ENCODE assay signal across 32 mouse cellular contexts in genomic region chr3:136556488-136556887, GRCm38 (mm10).
A peak's percentile ranks its signal among the peaks of the same experiment; 100 is the strongest.
DNase-seq lines count a peak whose midpoint lies in the region; ATAC-seq lines count a peak whose summit lies in the region.
"Had no signal": no experiment of that assay in that cellular context is flagged by ENCODE, and none has a peak within 500 bp of the region (broad histone marks: within the 10 kb centered on the region; RNA-seq: fewer than 3 reads in every experiment).

No protein-coding gene starts in this region.

- peak; percentile 48 for DNase-seq in 3134 (ENCODE audit: extremely low read depth, insufficient read length, low spot score)
- peak; percentile 29 for DNase-seq in CD4-positive helper T cell, adult 2 months (ENCODE audit: low read depth, low spot score)
- peak; percentile 12 for DNase-seq in induced T-regulatory cell, adult 2 months (ENCODE audit: low read depth)
- DNase-seq in natural killer cell, adult 2 months (ENCODE audit: low spot score in 2 of 2), result peak; percentile 24 to 59
- DNase-seq in frontal cortex, postnatal 36 days (ENCODE audit: low spot score in 2 of 2), result no peak
- no peak for DNase-seq in right cerebral cortex, postnatal 36 days (ENCODE audit: low spot score in 2 of 2)
- no peak for DNase-seq in hindbrain, embryonic 14.5 days (ENCODE audit: low spot score)
- DNase-seq: adrenal gland, adult 8-10 months; cerebellum, adult 9-10 months; heart, postnatal 10 days; kidney, adult 2 months; kidney, postnatal 36 days; layer of hippocampus, postnatal 36 days; lung, adult 2 months; lung, postnatal 10 days; retina, postnatal 1 day; right cerebral cortex, postnatal 14 days; spleen, adult 18-20 months; thymus, adult 2 months; thymus, postnatal 36 days had no signal

- H3K27me3 ChIP-seq in hindbrain, embryonic 14.5 days (ENCODE audit: control insufficient read depth, insufficient read depth, low read length), result no peaks in the 10 kb centered on the region
- H3K27me3 ChIP-seq: embryonic facial prominence, embryonic 13.5 days; heart, embryonic 13.5 days; hindbrain, embryonic 15.5 days; intestine, embryonic 15.5 days; limb, embryonic 15.5 days; midbrain, embryonic 15.5 days; neural tube, embryonic 13.5 days had no signal

- H3K27ac ChIP-seq in hindbrain, embryonic 14.5 days, result no peak overlapping the region
- H3K27ac ChIP-seq: embryonic facial prominence, embryonic 13.5 days; heart, embryonic 13.5 days; hindbrain, embryonic 15.5 days; intestine, embryonic 15.5 days; limb, embryonic 10.5 days; limb, embryonic 15.5 days; liver, embryonic 14.5 days; macrophage; midbrain, embryonic 10.5 days; midbrain, embryonic 15.5 days; neural tube, embryonic 13.5 days had no signal

- no peak overlapping the region for H3K4me2 ChIP-seq in hindbrain, embryonic 14.5 days (replicated peaks)
- H3K4me2 ChIP-seq: embryonic facial prominence, embryonic 13.5 days; heart, embryonic 13.5 days; hindbrain, embryonic 15.5 days; intestine, embryonic 15.5 days; limb, embryonic 15.5 days; midbrain, embryonic 15.5 days; neural tube, embryonic 13.5 days had no signal

- WGBS in hindbrain, embryonic 14.5 days, result 92% methylated on average over 2 of the region's 2 CpGs

- no peaks in the 10 kb centered on the region for H3K9me3 ChIP-seq in hindbrain, embryonic 14.5 days (ENCODE audit: control insufficient read depth, low read length)
- H3K9me3 ChIP-seq: embryonic facial prominence, embryonic 13.5 days; heart, embryonic 13.5 days; hindbrain, embryonic 15.5 days; intestine, embryonic 15.5 days; limb, embryonic 10.5 days; limb, embryonic 15.5 days; midbrain, embryonic 10.5 days; midbrain, embryonic 15.5 days; neural tube, embryonic 13.5 days had no signal

- H3K4me3 ChIP-seq in hindbrain, embryonic 14.5 days (replicated peaks; ENCODE audit: low read length), result no peak overlapping the region
- H3K4me3 ChIP-seq: embryonic facial prominence, embryonic 13.5 days; heart, embryonic 13.5 days; hindbrain, embryonic 15.5 days; intestine, embryonic 15.5 days; limb, embryonic 10.5 days; limb, embryonic 15.5 days; midbrain, embryonic 10.5 days; midbrain, embryonic 15.5 days; neural tube, embryonic 13.5 days had no signal

- H3K36me3 ChIP-seq in hindbrain, embryonic 14.5 days (replicated peaks; ENCODE audit: control insufficient read depth, insufficient read depth), result no peaks in the 10 kb centered on the region
- H3K36me3 ChIP-seq: embryonic facial prominence, embryonic 13.5 days; heart, embryonic 13.5 days; hindbrain, embryonic 15.5 days; intestine, embryonic 15.5 days; limb, embryonic 10.5 days; limb, embryonic 15.5 days; midbrain, embryonic 10.5 days; midbrain, embryonic 15.5 days; neural tube, embryonic 13.5 days had no signal

- H3K4me1 ChIP-seq in hindbrain, embryonic 14.5 days (replicated peaks; ENCODE audit: control insufficient read depth, insufficient read depth, low read length), result no peaks in the 10 kb centered on the region
- H3K4me1 ChIP-seq: heart, embryonic 13.5 days; hindbrain, embryonic 15.5 days; intestine, embryonic 15.5 days; limb, embryonic 15.5 days; midbrain, embryonic 10.5 days; midbrain, embryonic 15.5 days; neural tube, embryonic 13.5 days had no signal

- H3K9ac ChIP-seq in hindbrain, embryonic 14.5 days, result no peak overlapping the region
- H3K9ac ChIP-seq: embryonic facial prominence, embryonic 13.5 days; heart, embryonic 13.5 days; hindbrain, embryonic 15.5 days; intestine, embryonic 15.5 days; limb, embryonic 15.5 days; liver, embryonic 14.5 days; midbrain, embryonic 15.5 days; neural tube, embryonic 13.5 days had no signal

- ATAC-seq in hindbrain, embryonic 14.5 days (ENCODE audit: low FRiP score), result no peak
- ATAC-seq: forebrain, embryonic 16.5 days; intestine, embryonic 15.5 days; midbrain, embryonic 15.5 days had no signal

Comparison
In these comparisons a context has a peak if more than half of its experiments do, and no peak if none do; other contexts are left out.
1. DNase-seq: peak in 3134 (single experiment), CD4-positive helper T cell, adult 2 months (single experiment), induced T-regulatory cell, adult 2 months (single experiment) and natural killer cell, adult 2 months (2 of 2); none in frontal cortex, postnatal 36 days (0 of 2), right cerebral cortex, postnatal 36 days (0 of 2) and hindbrain, embryonic 14.5 days (single experiment).